Mouse (Mus musculus): ENCODE measurements around the gene Icam5.

DNA sequence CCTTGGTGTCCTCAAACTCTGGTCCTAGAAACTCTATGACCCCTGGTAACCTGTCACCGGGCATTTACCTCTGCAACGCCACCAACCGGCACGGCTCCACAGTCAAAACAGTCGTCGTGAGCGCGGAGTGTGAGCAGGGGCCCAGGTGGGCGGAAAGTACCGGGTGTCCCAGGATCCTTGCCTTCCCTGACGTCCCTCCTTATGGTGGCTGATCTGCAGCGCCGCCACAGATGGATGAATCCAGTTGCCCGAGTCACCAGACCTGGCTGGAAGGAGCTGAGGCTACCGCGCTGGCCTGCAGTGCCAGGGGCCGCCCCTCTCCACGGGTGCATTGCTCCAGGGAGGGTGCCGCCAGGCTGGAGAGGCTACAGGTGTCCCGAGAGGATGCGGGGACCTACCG is 4.8 kb downstream of the Icam5 start:
- TF ChIP-seq CTCF (conservative IDR thresholded peaks at IDR 0.05; ENCODE audit: insufficient read depth, insufficient read length, low read depth, low read length) (no peak), POLR2A (IDR thresholded peaks at IDR 0.05; ENCODE audit: low read depth, low read length) (no peak)
